10 mouse cellular contexts compared by ENCODE assay signal in genomic region chr7:45092828-45093515, GRCm38 (mm10). TPM values are rescaled to one million over a fixed set of nuclear protein-coding genes. Genes with fewer than 3 reads are reported as not detected.
DNase-seq lines count a peak whose midpoint lies in the region; ATAC-seq and TF ChIP-seq lines count a peak whose summit lies in the region.
"Had no signal": no experiment of that assay in that cellular context is flagged by ENCODE, and none has a peak within 500 bp of the region (broad histone marks: within the 10 kb centered on the region; RNA-seq: fewer than 3 reads in every experiment).

No protein-coding gene starts in this region.

- H3K79me2 ChIP-seq in MEL (ENCODE audit: control insufficient read depth, insufficient read depth, low read length, poor library complexity) = no peaks in the 10 kb centered on the region; the same call in 1 of the 2 replicates

- 38% methylated on average over 12 of the region's 12 CpGs for WGBS in kidney, embryonic 15.5 days
- WGBS in intestine, postnatal 0 days = 54% methylated on average over 12 of the region's 12 CpGs

- H3K9me3 ChIP-seq in kidney, embryonic 15.5 days (replicated peaks) = no peaks in the 10 kb centered on the region
- H3K9me3 ChIP-seq in MEL (replicated peaks; ENCODE audit: insufficient read depth, low read length) = no peaks in the 10 kb centered on the region
- H3K9me3 ChIP-seq in intestine, postnatal 0 days (ENCODE audit: control insufficient read depth) = no peaks in the 10 kb centered on the region
- H3K9me3 ChIP-seq: forebrain, embryonic 15.5 days; liver, embryonic 15.5 days had no signal

- no peak for TF ChIP-seq EP300 in MEL (IDR thresholded peaks at IDR 0.05; ENCODE audit: low read depth in 1 of 2, low read length in 2 of 2)

- no peaks in the 10 kb centered on the region for H3K27me3 ChIP-seq in kidney, embryonic 15.5 days
- no peaks in the 10 kb centered on the region for H3K27me3 ChIP-seq in MEL (ENCODE audit: control insufficient read depth in 1 of 2, insufficient read depth in 2 of 2, low read length in 2 of 2)
- H3K27me3 ChIP-seq in intestine, postnatal 0 days (replicated peaks; ENCODE audit: control insufficient read depth, insufficient read depth, low read length) = no peaks in the 10 kb centered on the region
- H3K27me3 ChIP-seq: forebrain, embryonic 15.5 days; liver, embryonic 15.5 days had no signal

- no peak for ATAC-seq in kidney, embryonic 15.5 days (replicated peaks; ENCODE audit: low FRiP score)
- no peak for ATAC-seq in intestine, postnatal 0 days

- TF ChIP-seq RAD21 in MEL (IDR thresholded peaks at IDR 0.05; ENCODE audit: low read depth, low read length) = no peak

- no peak for TF ChIP-seq CTCF in MEL (IDR thresholded peaks at IDR 0.05 in 2 of 3, conservative IDR thresholded peaks at IDR 0.05 in 1 of 3; ENCODE audit: control insufficient read depth in 1 of 3, insufficient read depth in 1 of 3, low read depth in 2 of 3, low read length in 3 of 3, poor library complexity in 1 of 3, severe bottlenecking in 1 of 3)
- no peak for TF ChIP-seq CTCF in intestine, postnatal 0 days (IDR thresholded peaks at IDR 0.05; ENCODE audit: low read depth)

- H3K4me3 ChIP-seq in kidney, embryonic 15.5 days (replicated peaks) = no peak overlapping the region
- peak overlapping the region; percentile 19 to 35; a peak in 3 of 4 replicates for H3K4me3 ChIP-seq in MEL (ENCODE audit: control insufficient read depth in 1 of 2, insufficient read depth in 1 of 2, low read depth in 2 of 2, low read length in 2 of 2)
- H3K4me3 ChIP-seq in intestine, postnatal 0 days (ENCODE audit: low read depth, low read length) = no peak overlapping the region

- H3K27ac ChIP-seq in kidney, embryonic 15.5 days = peak overlapping the region; percentile 91
- no peak overlapping the region for H3K27ac ChIP-seq in MEL (ENCODE audit: control insufficient read depth, low read depth, low read length)
- peak overlapping the region; percentile 50; the same call in 1 of the 2 replicates for H3K27ac ChIP-seq in intestine, postnatal 0 days (ENCODE audit: low read depth, low read length)
- H3K27ac ChIP-seq: liver, embryonic 15.5 days had no signal

- DNase-seq in embryo, embryonic 10.5 days (ENCODE audit: low spot score) = peak; percentile 60
- no peak for DNase-seq in embryo, embryonic 10 days (ENCODE audit: low spot score)
- no peak for DNase-seq in kidney, adult 18-20 months
- DNase-seq in MEL (ENCODE audit: low read depth, low spot score) = no peak
- no peak for DNase-seq in ovary, postnatal 36 days (ENCODE audit: low spot score)
- DNase-seq in thymus, postnatal 10 days (ENCODE audit: low spot score in 2 of 2) = no peak

- H3K9ac ChIP-seq in kidney, embryonic 15.5 days = no peak overlapping the region
- H3K9ac ChIP-seq in MEL (ENCODE audit: control insufficient read depth, low read depth, low read length, poor library complexity, severe bottlenecking) = peak overlapping the region; percentile 49
- no peak overlapping the region for H3K9ac ChIP-seq in intestine, postnatal 0 days (ENCODE audit: low read depth, low read length)

- H3K4me1 ChIP-seq in kidney, embryonic 15.5 days = peaks cover 53% of the 10 kb centered on the region
- peaks cover 3 to 16% of the 10 kb centered on the region in 2 experiments for H3K4me1 ChIP-seq in MEL (ENCODE audit: control insufficient read depth in 1 of 2, insufficient read depth in 2 of 2, low read length in 2 of 2)
- H3K4me1 ChIP-seq in intestine, postnatal 0 days (replicated peaks; ENCODE audit: control insufficient read depth, insufficient read depth, low read length) = no peaks in the 10 kb centered on the region

- peak overlapping the region; percentile 28 for H3K4me2 ChIP-seq in kidney, embryonic 15.5 days
- H3K4me2 ChIP-seq in intestine, postnatal 0 days (replicated peaks; ENCODE audit: low read depth) = no peak overlapping the region

- H3K36me3 ChIP-seq in kidney, embryonic 15.5 days = peaks cover 21% of the 10 kb centered on the region
- peaks cover 0 to 12% of the 10 kb centered on the region in 2 experiments; a peak in 2 of 4 replicates for H3K36me3 ChIP-seq in MEL (ENCODE audit: control insufficient read depth in 1 of 2, insufficient read depth in 2 of 2, low read length in 2 of 2)
- H3K36me3 ChIP-seq in intestine, postnatal 0 days (ENCODE audit: control insufficient read depth, insufficient read depth) = peaks cover 37% of the 10 kb centered on the region
- H3K36me3 ChIP-seq: forebrain, embryonic 15.5 days; liver, embryonic 15.5 days had no signal

- no peak for TF ChIP-seq POLR2A in MEL (IDR thresholded peaks at IDR 0.05; ENCODE audit: control insufficient read depth in 1 of 2, insufficient read depth in 1 of 2, low read depth in 1 of 2, low read length in 2 of 2, poor library complexity in 1 of 2)

TF ChIP-seq in MEL, 35 proteins besides CTCF, POLR2A, EP300 and RAD21:
- no peak for TF ChIP-seq MAZ (IDR thresholded peaks at IDR 0.05; ENCODE audit: low read depth, low read length)
- TF ChIP-seq JUND (IDR thresholded peaks at IDR 0.05; ENCODE audit: low read depth, low read length) = no peak
- no peak for TF ChIP-seq POLR2AphosphoS2 (IDR thresholded peaks at IDR 0.05; ENCODE audit: low read length)
- TF ChIP-seq KAT2A (conservative IDR thresholded peaks at IDR 0.05; ENCODE audit: low read depth, low read length) = no peak
- no peak for TF ChIP-seq MAX (IDR thresholded peaks at IDR 0.05; ENCODE audit: low read length)
- no peak for TF ChIP-seq SIN3A (IDR thresholded peaks at IDR 0.05; ENCODE audit: low read length)
- no peak for TF ChIP-seq NRF1 (IDR thresholded peaks at IDR 0.05; ENCODE audit: insufficient read depth, low read depth, low read length, poor library complexity, severe bottlenecking)
- TF ChIP-seq TCF12 (IDR thresholded peaks at IDR 0.05; ENCODE audit: low read depth, low read length) = no peak

RNA-seq across cellular contexts. Expression of gene Rcn3, which starts 1.0 kb away (rescaled TPM):
- 322 and 362 TPM in 2 replicates for polyA plus RNA-seq in kidney, embryonic 15.5 days (2015; fragmentation: Nextera tagmentation; extraction: Ambion mirVana)
- total RNA-seq in MEL (2012; rRNA removed) = 16.0 and 29.3 TPM in 2 replicates
- 10 to 100 TPM in 1 of 2 experiments, not detected in 1; 43.0 TPM for polyA plus RNA-seq in MEL (2012; ENCODE audit: insufficient read depth in 1 of 2, insufficient read length in 2 of 2, low read depth in 1 of 2, low replicate concordance in 2 of 2, missing spikeins in 1 of 2)
- polyA plus RNA-seq in intestine, postnatal 0 days (2015; fragmentation: Nextera tagmentation; extraction: Ambion mirVana) = 81.8 and 85.6 TPM in 2 replicates

RNA-seq across cellular contexts. Expression of gene Fcgrt, which starts 10.7 kb away (rescaled TPM):
- 78.0 and 93.5 TPM in 2 replicates for polyA plus RNA-seq in kidney, embryonic 15.5 days (2015; fragmentation: Nextera tagmentation; extraction: Ambion mirVana)
- 0.26 and 0.27 TPM in 2 replicates for total RNA-seq in MEL (2012; rRNA removed)
- polyA plus RNA-seq in MEL (2012; ENCODE audit: insufficient read depth in 1 of 2, insufficient read length in 2 of 2, low read depth in 1 of 2, low replicate concordance in 2 of 2, missing spikeins in 1 of 2) = 1 to 10 TPM in 1 of 2 experiments, not detected in 1; 1.7 TPM
- 2,929 and 3,267 TPM in 2 replicates for polyA plus RNA-seq in intestine, postnatal 0 days (2015; fragmentation: Nextera tagmentation; extraction: Ambion mirVana)

RNA-seq across cellular contexts. Expression of gene Prrg2, which starts 30.5 kb away (rescaled TPM):
- 33.7 and 36.2 TPM in 2 replicates for polyA plus RNA-seq in kidney, embryonic 15.5 days (2015; fragmentation: Nextera tagmentation; extraction: Ambion mirVana)
- 7.5 and 7.7 TPM in 2 replicates for total RNA-seq in MEL (2012; rRNA removed)
- polyA plus RNA-seq in MEL (2012; ENCODE audit: insufficient read depth in 1 of 2, insufficient read length in 2 of 2, low read depth in 1 of 2, low replicate concordance in 2 of 2, missing spikeins in 1 of 2) = 10 to 100 TPM in 1 of 2 experiments, not detected in 1; 16.9 TPM
- 56.8 and 59.0 TPM in 2 replicates for polyA plus RNA-seq in intestine, postnatal 0 days (2015; fragmentation: Nextera tagmentation; extraction: Ambion mirVana)

RNA-seq across cellular contexts. Expression of gene Nosip, which starts 30.7 kb away (rescaled TPM):
- 71.5 and 79.5 TPM in 2 replicates for polyA plus RNA-seq in kidney, embryonic 15.5 days (2015; fragmentation: Nextera tagmentation; extraction: Ambion mirVana)
- 49.9 and 50.7 TPM in 2 replicates for total RNA-seq in MEL (2012; rRNA removed)
- 10 to 100 TPM in 1 of 2 experiments, not detected in 1; 78.9 TPM for polyA plus RNA-seq in MEL (2012; ENCODE audit: insufficient read depth in 1 of 2, insufficient read length in 2 of 2, low read depth in 1 of 2, low replicate concordance in 2 of 2, missing spikeins in 1 of 2)
- polyA plus RNA-seq in intestine, postnatal 0 days (2015; fragmentation: Nextera tagmentation; extraction: Ambion mirVana) = 38.9 and 40.5 TPM in 2 replicates

RNA-seq across cellular contexts. Expression of gene Rps11, which starts 31.3 kb away (rescaled TPM):
- polyA plus RNA-seq in kidney, embryonic 15.5 days (2015; fragmentation: Nextera tagmentation; extraction: Ambion mirVana) = 1,536 and 1,655 TPM in 2 replicates
- total RNA-seq in MEL (2012; rRNA removed) = 2,482 and 2,708 TPM in 2 replicates
- 1,000 to 10,000 TPM; 3,189 to 5,434 TPM for polyA plus RNA-seq in MEL (2012; ENCODE audit: insufficient read depth in 1 of 2, insufficient read length in 2 of 2, low read depth in 1 of 2, low replicate concordance in 2 of 2, missing spikeins in 1 of 2)
- polyA plus RNA-seq in intestine, postnatal 0 days (2015; fragmentation: Nextera tagmentation; extraction: Ambion mirVana) = 1,691 and 1,755 TPM in 2 replicates

Comparison
In these comparisons a context has a peak if more than half of its experiments do, and no peak if none do; other contexts are left out.
1. H3K4me3 ChIP-seq: peak in MEL (2 of 2); none in kidney, embryonic 15.5 days (single experiment) and intestine, postnatal 0 days (single experiment).
2. RNA of gene Fcgrt, which starts 10.7 kb away (polyA plus RNA-seq): 2,929 to 3,267 TPM in intestine, postnatal 0 days and 78.0 to 93.5 TPM in kidney, embryonic 15.5 days; 1.7 TPM in MEL; every median in the first group is over 10 times any median in the second.